Mouse (Mus musculus) adrenal gland, adult (tissue): ENCODE data around the gene Limch1.

Experiments used
- DNase-seq, 2 experiments: peaks; one replicate each; pipeline ENCODE4 v3.0.0; 2022 to 2023; ENCODE audit warnings: low spot score in 1 of 2; ENCODE audit not compliant: inconsistent age in 2 of 2

Gene Limch1

DNA sequence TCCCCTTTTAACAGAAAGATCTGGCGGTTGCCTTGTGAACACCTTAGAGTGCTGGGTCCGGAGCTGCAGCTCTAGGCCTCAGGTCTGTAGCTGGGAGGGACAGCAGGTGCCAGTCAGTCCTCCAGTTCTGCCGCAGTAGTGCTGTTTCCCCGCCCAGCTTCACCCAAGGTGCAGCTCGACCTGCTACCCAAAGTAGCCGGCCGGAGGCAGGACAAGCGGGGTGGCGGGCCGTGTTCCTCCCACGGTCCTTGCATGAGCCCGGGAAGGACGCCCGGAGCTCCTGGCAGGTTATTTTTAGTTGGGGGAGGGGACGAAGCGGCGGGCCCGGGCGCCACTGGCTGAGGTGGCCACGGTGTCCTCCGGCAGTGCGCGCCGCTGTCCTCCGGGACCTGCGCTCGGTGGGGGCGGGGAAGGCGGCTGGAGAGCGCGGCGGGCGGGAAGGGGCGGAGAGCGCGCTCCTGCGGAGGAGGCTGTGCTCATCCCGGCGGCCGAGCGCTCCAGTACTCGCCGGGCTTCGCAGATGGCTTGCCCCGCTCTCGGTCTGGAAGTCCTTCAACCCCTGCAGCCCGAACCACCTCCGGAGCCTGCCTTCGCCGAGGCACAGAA, at the start of gene Limch1:
Gene Limch1, plus strand, starts transcription at position 438 of the 606 bp plus-strand sequence.
- DNase-seq, result peak; percentile 88 to 96

DNA sequence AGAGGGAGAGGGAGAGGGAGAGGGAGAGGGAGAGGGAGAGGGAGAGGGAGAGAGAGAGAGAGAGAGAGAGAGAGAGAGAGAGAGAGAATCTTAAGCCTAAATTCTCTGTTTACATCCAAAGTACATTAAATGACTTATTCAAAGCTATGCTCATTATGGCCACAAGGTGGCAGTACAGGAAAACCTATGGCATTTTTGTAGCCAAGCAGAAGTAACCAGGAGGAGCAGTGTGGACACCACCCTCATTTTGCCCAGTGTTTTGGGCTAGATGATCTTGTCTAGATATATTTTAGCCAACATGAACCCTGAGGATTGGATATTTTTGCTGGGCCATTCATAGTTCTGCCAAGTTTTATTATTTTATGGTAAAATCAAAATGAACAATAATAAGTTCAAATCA, 48.5 kb upstream of the Limch1 start:
- peak in 1 of 2 experiments; percentile 84 for DNase-seq

GRCm38 (mm10) chr5:66699911-66700310, 45.7 kb upstream of the Limch1 start:
- no peak for DNase-seq

- no peak for DNase-seq
Measured at GRCm38 (mm10) chr5:66701951-66702350, 43.7 kb upstream of the Limch1 start.

DNA sequence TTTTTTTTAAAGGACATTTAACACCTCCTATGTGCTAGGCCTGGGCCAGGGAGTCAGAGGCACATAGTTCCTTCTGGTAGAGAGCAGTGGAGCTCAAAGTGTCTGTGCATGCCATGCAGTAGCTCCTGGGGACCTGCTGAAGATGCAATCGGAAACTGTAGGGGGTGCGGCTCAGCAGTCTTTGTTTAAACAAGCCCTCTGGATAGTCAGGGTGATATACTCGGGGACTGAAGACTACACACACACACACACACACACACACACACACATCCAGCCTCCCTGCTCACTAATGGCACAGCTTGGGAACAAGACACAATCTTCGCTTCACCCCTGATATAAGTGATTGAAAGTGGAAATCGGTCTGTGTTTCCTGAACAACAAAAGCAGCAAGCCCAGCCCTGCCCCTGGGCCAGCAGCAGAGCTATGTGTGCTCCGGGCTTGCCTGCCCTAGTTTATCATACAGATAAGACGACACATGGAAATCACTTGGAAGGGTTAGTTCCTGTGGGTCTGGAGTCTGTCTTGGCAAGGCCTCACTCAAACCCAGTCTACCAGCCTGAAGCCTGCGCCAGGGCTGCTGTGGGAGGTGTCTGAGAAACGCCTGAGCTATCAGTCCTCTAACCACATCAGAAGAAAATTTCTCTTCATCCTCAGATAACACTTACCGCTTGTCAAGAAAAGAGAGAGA, 42.2 kb upstream of the Limch1 start:
- DNase-seq, result peak in 1 of 2 experiments; percentile 42

GRCm38 (mm10) chr5:66707859-66708258, 37.8 kb upstream of the Limch1 start:
- DNase-seq, result no peak

GRCm38 (mm10) chr5:66710445-66711019, 35.1 kb upstream of the Limch1 start:
- DNase-seq, result peak in 1 of 2 experiments; percentile 71

DNA sequence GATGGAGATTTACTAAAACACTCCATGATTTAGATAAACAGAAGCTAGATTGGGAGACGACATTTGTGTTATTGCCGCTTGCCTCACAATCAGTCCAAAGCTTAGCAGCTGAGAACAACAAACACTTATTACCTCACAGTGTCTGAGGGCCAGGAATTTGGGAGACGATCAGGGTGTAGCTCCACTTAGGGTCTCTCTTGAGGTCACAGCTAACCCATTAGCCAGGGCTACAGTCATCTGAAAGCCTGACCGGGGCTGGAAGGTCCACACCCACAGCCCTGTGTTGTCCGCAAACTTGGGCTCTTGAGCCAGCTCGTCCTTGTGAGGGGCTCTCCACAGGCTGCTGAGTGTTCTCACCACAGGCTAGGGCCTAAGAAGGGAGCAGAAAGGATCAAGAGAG, 32.8 kb upstream of the Limch1 start:
- DNase-seq, result no peak

DNA sequence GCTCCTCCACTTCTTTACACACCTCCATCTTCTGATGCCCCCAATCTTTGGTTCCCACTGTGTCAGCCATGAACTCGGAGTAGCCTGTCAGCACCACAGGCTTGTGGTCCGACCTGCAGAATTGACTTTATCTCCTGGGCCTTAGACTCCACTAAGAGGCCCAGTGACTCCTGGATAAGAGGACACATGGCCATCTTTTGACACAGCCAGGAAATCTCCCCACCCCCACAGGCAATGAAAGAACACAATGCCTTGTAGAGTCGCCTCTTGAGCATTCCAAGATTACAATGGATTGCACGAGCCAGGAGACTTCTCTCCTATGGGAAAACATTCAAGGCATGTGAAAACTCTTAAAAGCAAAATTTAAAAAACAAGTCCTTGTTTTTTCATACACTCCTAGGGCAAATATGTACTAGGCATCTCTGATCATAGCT, 30.1 kb upstream of the Limch1 start:
- DNase-seq, result no peak

DNA sequence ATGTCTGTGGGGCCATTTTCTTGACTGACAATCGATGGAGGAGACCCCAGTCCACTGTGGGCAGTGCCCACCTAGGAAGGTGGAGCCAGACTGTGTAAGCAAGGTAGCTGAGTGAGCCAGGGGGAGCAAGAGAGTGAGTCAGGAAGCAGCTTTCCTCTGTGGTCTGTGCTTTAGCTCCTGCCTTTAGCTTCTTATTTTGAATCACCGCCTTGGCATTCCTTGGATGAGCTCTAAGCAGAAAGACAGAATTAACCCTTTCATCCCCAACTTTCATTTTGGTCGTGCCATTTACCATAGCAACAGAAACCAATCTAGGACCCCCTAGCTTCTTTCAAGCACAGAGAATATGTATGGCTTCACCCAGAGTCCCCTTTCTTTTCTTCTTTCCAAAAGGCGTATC, 27.7 kb upstream of the Limch1 start:
- DNase-seq, result no peak

GRCm38 (mm10) chr5:66718413-66718812, 27.2 kb upstream of the Limch1 start:
- peak in 1 of 2 experiments; percentile 38 for DNase-seq

DNA sequence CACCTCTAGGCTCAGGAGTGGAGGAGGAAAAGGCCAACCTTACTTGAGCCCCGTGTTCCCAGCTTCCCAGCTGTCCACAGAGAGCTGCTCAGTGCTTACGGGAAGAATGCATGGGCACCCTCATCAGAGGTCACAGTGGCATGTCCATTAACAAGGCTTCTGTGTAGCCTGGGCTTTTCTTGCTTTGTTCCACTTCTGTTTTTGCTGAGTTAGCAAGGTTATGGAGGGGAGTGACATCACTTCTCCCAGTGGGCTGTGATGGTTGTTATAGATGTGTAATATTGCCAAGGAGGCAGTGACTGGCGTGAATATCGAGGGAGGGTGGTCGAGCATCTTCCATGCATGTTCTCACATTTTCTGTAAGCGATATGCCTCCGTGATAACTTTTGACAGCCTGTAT, 26.7 kb upstream of the Limch1 start:
- DNase-seq, result no peak

DNA sequence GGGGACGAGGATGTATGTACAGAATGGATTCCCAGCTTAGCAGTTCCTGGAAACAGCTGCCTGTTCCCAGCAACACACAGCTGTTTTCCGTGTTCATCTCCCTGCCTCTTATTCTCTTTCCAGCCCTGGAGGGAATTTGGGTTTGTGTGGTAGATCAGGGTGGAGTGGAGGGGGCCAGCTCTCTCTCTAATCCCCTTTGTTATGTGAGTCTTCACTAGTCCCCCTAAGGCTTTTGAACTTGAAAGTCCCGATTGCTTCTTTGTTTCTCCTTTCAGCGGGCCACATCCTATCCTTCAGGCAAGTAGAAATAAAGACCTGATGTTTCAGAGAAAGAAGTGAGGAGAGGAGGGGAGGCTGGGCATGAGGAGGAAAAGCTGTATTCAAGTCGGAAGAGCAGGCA, 24.7 kb upstream of the Limch1 start:
- DNase-seq, result no peak

- no peak for DNase-seq
Measured at GRCm38 (mm10) chr5:66722586-66722985, 23.0 kb upstream of the Limch1 start.

GRCm38 (mm10) chr5:66723037-66723436, 22.6 kb upstream of the Limch1 start:
- no peak for DNase-seq

GRCm38 (mm10) chr5:66723626-66724025, 22.0 kb upstream of the Limch1 start:
- DNase-seq, result no peak

- DNase-seq, result no peak
Measured at GRCm38 (mm10) chr5:66729306-66729705, 16.3 kb upstream of the Limch1 start.

GRCm38 (mm10) chr5:66730621-66731301, 14.9 kb upstream of the Limch1 start:
- peak; percentile 48 to 82 for DNase-seq

GRCm38 (mm10) chr5:66731302-66731697, 14.3 kb upstream of the Limch1 start:
- DNase-seq, result no peak

DNA sequence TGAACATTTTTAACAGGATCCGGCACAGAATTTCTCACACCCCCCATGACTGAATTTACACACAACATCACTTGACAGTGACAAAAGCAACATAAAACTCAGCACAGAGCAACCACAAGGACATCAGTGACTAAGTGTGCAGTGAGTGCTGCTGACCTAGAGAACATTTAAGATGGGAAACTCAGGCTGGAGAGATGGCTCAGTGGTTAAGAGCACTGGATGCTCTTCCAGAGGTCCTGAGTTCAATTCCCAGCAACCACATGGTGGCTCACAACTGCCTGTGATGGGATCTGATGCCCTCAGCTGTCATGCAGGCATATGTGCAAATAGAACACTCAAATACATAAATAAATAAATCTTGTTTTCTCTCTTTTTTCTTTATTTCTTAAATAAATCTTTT, 12.1 kb upstream of the Limch1 start:
- peak; percentile 50 to 87 for DNase-seq

DNA sequence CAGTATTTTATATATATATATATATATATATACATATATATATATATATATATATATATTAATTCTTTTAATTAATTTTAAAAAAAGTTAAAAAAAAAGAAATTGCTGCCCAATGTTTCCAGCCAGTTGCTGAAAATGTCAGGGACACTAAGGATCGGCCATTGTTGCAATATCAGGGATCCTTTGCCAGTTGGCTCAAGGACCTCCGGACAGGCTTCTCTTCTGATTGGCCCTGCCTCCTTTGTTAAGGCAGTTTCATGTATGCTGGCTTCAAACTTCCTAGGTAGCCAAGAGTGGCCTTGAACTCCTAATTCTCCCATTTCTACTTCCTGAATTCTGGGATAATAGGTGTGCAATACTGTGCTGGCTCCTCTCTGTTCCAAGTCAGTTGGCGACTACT, 6.3 kb upstream of the Limch1 start:
- DNase-seq, result peak in 1 of 2 experiments; percentile 78
